Mouse (Mus musculus) macrophage (primary cell): ENCODE measurements at regions not wholly inside any gene's neighbourhood (a gene's known extent, or its start where the extent isn't known, plus 50 kb on each side); places are given as distances from the start of the nearest gene placed in this dataset.
"Not testable (repeated sequence)": the region's sequence is repeated elsewhere in the genome, so short reads cannot be mapped to it uniquely, and the experiment has no call there.

Experiments used
- H3K27ac ChIP-seq: fragments of 350-480 bp; formaldehyde crosslinking; 2 replicates; pipeline ENCODE4 v1.9.0; 2021
- H3K36me3 ChIP-seq: fragments of 350-480 bp; formaldehyde crosslinking; 2 replicates; pipeline ENCODE4 v1.9.0; 2021; ENCODE audit errors: inconsistent target
- H3K4me3 ChIP-seq: fragments of 350-480 bp; formaldehyde crosslinking; 2 replicates; pipeline ENCODE4 v1.9.0; 2021; ENCODE audit errors: inconsistent target
- H3K79me2 ChIP-seq: fragments of 350-480 bp; formaldehyde crosslinking; 2 replicates; pipeline ENCODE4 v1.9.0; 2021; ENCODE audit errors: inconsistent target
- WGBS: methylation state at CpG from one replicate; pipeline ENCODE4 v1.1.7; 2026; ENCODE audit warnings: inconsistent platforms; ENCODE audit not compliant: missing documents; 5-methylcytosine and 5-hydroxymethylcytosine counted together

- whole genome bisulfite sequencing: 64% methylated on average over 2 of the region's 2 CpGs
- no peak overlapping the region for H3K27ac ChIP-seq
Observed at GRCm38 (mm10) chr13:99128979-99129378, 55.6 kb upstream of the Zfp366 start.

DNA sequence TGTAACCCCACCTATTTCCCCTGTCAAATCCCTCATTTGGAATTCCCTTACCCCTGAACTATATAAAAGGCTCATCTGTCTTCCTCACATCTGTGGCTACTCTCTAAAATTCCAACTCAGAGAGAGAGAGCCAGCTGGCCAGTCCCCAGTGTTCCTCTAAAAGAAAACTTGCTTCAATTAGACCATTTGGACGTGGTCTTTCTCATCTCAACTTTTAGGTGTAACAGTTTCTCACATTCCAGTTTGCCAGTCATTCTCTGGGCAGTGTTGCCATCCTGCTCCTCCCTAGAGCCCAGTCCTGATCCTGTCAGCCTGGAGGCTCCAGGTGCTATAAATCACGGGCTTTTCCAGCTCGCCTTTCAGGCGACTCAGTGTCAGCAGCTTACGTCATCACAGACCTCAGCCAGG is 56.3 kb upstream of the Zfp366 start:
- no peak overlapping the region for H3K27ac ChIP-seq
- H3K4me3 ChIP-seq: no peak overlapping the region
- H3K36me3 ChIP-seq: no peaks in the 10 kb centered on the region
- H3K79me2 ChIP-seq: no peaks in the 10 kb centered on the region
- 81% methylated on average over 5 of the region's 5 CpGs for WGBS

More at GRCm38 (mm10) chr13:99128979-99129378, 55.6 kb upstream of the Zfp366 start:
- Histone ChIP-seq H3K79me2 (no peaks in the 10 kb centered on the region), H3K36me3 (no peaks in the 10 kb centered on the region), H3K4me3 (no peak overlapping the region)

GRCm38 (mm10) chr13:99127716-99128115 is 56.9 kb upstream of the Zfp366 start:
- H3K27ac ChIP-seq: no peak overlapping the region
- H3K4me3 ChIP-seq: no peak overlapping the region
- WGBS: 82% methylated on average over 5 of the region's 5 CpGs
- H3K36me3 ChIP-seq: no peaks in the 10 kb centered on the region
- no peaks in the 10 kb centered on the region for H3K79me2 ChIP-seq

DNA sequence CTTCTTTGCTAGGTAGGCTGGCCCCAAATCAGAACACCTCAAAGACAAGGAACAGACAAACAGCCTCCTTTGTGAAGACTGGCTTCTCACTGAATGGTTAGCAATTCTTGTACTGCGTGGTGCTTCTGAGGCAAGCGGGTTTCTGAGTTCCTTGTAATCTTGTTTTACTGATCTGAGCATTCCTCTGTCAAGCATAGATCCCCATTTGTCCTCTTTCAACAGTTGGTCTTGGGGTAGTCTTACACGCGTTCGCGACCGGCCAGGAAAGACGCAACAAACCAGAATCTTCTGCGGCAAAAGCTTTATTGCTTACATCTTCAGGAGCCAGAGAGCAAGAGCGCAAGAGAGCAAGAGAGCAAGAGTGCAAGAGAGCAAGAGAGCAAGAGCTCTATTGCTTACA is 57.7 kb upstream of the Zfp366 start:
- WGBS: 92% methylated on average over 10 of the region's 10 CpGs
- H3K79me2 ChIP-seq: not testable (repeated sequence)

DNA sequence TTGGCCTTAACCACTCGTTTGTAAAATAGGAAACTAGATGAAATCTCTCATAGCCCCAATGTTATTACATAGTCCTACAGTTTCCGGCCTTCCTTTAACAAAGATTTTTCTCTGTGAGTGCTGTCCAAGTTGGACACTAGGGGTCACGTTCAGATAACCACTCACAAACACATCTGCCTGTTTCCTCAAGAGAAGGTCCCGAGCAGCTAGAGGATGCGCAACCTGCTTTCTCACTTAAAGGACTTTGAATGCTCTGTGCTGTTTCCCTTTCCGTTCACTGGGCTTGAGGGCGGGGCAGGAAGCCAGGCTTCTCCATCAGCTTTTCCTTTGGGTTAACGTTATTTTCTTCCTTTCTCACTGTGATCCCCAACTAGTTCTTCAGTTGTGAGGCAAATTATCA is 58.1 kb upstream of the Zfp366 start:
- Histone ChIP-seq H3K79me2 (no peaks in the 10 kb centered on the region), H3K4me3 (no peak overlapping the region), H3K27ac (no peak overlapping the region), H3K36me3 (no peaks in the 10 kb centered on the region)
- WGBS: 21% methylated on average over 8 of the region's 8 CpGs

More for the DNA sequence above, 57.7 kb upstream of the Zfp366 start:
- H3K4me3 ChIP-seq, H3K36me3 ChIP-seq, H3K27ac ChIP-seq: not testable (repeated sequence)

DNA sequence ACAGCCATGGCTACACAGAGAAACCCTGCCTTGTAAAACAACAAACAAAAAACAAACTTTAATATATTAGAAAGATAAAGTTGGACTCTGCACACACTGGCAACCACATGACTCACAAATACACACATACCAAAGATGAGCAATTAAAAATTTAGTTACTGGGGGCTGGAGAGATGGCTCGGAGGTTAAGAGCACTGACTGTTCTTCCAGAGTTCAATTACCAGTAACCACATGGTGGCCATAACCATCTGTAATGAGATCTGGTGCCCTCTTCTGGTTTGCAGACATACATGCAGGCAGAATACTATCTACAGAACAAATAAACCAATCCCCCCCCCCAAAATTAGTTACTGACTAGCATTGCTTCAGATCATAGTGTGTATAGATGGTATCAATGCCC is 58.7 kb upstream of the Zfp366 start:
- no CpG with 5 or more reads among the region's 1 CpGs for WGBS
- Histone ChIP-seq H3K4me3 (no peak overlapping the region), H3K36me3 (no peaks in the 10 kb centered on the region), H3K27ac (no peak overlapping the region), H3K79me2 (no peaks in the 10 kb centered on the region)

GRCm38 (mm10) chr13:99124894-99125570 is 59.6 kb upstream of the Zfp366 start:
- no peaks in the 10 kb centered on the region for H3K36me3 ChIP-seq
- no peak overlapping the region for H3K4me3 ChIP-seq
- no peaks in the 10 kb centered on the region for H3K79me2 ChIP-seq
- H3K27ac ChIP-seq: no peak overlapping the region
- WGBS: 93% methylated on average over 10 of the region's 10 CpGs

DNA sequence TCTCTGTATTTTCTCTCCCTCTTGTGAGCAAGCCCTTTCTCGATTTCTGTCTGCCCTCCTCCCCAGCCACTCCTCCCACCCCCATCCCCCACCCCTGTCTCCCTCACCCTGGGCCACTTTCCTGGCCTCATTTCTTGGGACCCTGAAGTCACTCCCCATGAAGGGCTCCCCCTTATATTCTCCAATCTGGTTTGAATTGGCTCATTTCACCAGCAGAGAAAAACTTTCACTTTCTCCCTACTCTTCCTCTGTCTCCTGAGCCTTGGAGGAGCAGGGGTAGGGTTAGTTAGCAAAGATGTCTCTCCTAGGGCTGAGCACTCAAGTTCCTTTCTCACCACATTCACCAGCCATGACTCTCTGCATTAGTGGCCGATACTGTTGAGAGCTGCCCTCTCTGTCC is 60.5 kb upstream of the Zfp366 start:
- H3K27ac ChIP-seq: no peak overlapping the region
- 44% methylated on average over 2 of the region's 2 CpGs for WGBS
- H3K4me3 ChIP-seq: no peak overlapping the region
- no peaks in the 10 kb centered on the region for H3K36me3 ChIP-seq
- H3K79me2 ChIP-seq: no peaks in the 10 kb centered on the region

GRCm38 (mm10) chr13:99123476-99124140 is 61.0 kb upstream of the Zfp366 start:
- whole genome bisulfite sequencing: 90% methylated on average over 12 of the region's 12 CpGs

GRCm38 (mm10) chr13:99122539-99122938 is 62.1 kb upstream of the Zfp366 start:
- H3K36me3 ChIP-seq, H3K79me2 ChIP-seq, H3K27ac ChIP-seq, H3K4me3 ChIP-seq: not testable (repeated sequence)
- 70% methylated on average over 3 of the region's 4 CpGs for WGBS

More at GRCm38 (mm10) chr13:99123476-99124140, 61.0 kb upstream of the Zfp366 start:
- H3K27ac ChIP-seq: no peak overlapping the region
- no peaks in the 10 kb centered on the region for H3K79me2 ChIP-seq
- no peaks in the 10 kb centered on the region for H3K36me3 ChIP-seq
- H3K4me3 ChIP-seq: no peak overlapping the region

DNA sequence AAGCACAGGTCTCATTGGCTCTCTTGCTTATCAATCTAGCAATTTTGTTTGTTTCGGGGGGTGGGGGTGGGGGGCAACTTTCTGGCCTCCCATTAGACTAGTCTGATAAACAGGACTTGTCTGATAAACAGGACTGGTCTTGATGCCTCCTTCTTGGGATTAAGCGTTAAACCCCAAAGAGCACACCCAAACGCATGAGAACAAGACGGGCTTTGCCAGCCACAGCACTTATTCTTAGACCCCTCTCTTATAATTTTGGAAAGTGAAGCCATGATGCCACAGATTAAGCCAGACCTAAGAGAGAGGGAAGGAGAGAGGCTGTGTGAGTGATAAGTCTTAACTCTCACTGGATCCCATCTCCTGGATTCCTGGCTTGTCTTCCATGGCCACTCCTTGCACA is 63.5 kb upstream of the Zfp366 start:
- Histone ChIP-seq H3K36me3 (no peaks in the 10 kb centered on the region), H3K27ac (no peak overlapping the region), H3K79me2 (no peaks in the 10 kb centered on the region), H3K4me3 (no peak overlapping the region)
- WGBS: 100% methylated on average over 4 of the region's 4 CpGs

DNA sequence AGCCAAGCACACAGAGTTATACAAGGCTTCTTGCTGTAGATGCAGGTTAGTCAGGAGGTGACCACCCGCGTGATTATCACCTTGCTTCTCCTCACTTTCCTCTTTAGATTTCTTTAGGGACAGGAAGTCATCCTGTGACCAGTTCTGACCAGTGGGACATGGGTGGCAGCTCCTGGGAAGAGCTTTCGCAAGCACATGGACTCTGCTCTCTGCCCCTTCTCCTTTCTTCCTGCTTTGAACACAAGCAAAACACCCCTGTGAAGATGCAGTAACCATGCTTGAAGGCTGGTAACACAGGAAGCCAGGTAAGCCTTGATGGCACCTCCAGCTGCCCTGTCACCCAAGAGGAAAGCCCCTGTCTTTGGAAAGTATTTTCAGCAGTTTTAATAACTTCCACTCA is 64.7 kb upstream of the Zfp366 start:
- Histone ChIP-seq H3K4me3 (no peak overlapping the region), H3K79me2 (no peaks in the 10 kb centered on the region), H3K27ac (no peak overlapping the region), H3K36me3 (no peaks in the 10 kb centered on the region)
- 91% methylated on average over 3 of the region's 3 CpGs for WGBS

DNA sequence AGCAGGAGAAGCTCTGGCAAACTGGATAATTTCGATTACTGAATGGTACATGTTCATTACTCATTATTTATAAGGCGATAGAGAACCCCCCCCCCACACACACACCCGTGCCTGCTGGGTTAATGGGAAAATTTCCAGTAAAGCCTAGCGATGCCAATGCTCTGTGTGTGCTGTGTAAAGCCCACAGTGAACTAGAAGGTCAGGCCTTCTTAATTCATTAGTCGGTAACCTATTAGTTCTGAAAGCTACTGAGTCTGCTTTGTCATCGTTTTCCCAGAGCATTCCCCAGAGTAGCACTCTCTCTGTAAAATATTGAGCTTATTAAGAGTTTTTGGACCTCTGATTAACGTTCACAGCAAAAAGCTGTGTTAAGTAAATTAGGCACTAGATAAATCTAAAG is 65.7 kb upstream of the Zfp366 start:
- no peaks in the 10 kb centered on the region for H3K79me2 ChIP-seq
- 86% methylated on average over 7 of the region's 7 CpGs for WGBS
- H3K4me3 ChIP-seq: no peak overlapping the region
- no peak overlapping the region for H3K27ac ChIP-seq
- no peaks in the 10 kb centered on the region for H3K36me3 ChIP-seq

- WGBS: 100% methylated on average over 7 of the region's 7 CpGs
Observed at GRCm38 (mm10) chr13:99115541-99115940, 69.1 kb upstream of the Zfp366 start.

DNA sequence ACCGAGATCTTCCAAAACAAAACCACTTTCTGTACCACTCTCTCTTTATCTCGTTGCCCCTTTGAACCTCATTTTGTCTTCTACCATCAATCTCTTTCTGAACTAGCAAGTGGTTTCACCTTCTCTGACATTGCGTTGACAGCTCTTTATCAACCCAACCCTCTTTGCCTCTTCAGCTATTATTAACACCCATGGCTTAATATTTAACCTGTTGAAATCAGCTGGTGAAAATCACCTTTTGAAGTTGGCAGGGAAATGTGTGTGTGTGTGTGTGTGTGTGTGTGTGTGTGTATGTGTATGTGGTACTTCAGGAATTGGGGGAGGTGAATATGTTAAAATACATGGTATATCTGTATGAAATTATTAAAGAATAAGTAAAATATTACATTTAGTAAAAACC is 70.1 kb upstream of the Zfp366 start:
- Histone ChIP-seq H3K79me2 (no peaks in the 10 kb centered on the region), H3K27ac (no peak overlapping the region), H3K4me3 (no peak overlapping the region), H3K36me3 (no peaks in the 10 kb centered on the region)
- 89% methylated on average over 3 of the region's 3 CpGs for WGBS

More at GRCm38 (mm10) chr13:99115541-99115940, 69.1 kb upstream of the Zfp366 start:
- no peaks in the 10 kb centered on the region for H3K36me3 ChIP-seq
- H3K27ac ChIP-seq: no peak overlapping the region
- no peak overlapping the region for H3K4me3 ChIP-seq
- H3K79me2 ChIP-seq: no peaks in the 10 kb centered on the region
